In the genomic region with DNA sequence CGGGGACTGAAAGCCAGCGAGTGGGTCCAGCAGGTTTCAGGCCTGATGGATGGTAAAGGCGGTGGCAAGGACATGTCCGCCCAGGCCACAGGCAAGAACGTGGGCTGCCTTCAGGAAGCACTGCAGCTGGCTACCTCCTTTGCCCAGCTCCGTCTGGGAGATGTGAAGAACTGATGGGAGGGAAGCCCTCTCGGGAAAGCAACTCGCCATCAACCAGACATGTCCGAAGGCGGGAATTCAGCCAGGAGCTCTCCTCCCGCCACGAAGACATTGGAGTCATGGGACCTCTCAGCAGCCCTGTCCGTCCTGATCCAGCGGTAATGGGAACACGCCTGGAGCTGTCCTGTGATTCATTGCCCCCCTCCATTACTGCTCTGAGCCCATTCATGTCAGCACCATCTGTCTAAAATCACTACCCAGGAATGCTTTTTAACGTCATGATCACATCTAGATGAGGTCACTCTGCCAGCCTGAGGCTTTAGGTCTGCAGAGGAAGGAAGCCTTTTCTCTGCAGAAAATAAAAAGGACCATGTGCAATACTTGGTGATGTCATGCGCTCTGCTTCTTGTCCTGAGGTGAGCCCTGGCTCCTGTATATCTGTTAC, we compare ENCODE assay signal across 31 mouse cellular contexts. TPM values are rescaled to one million over a fixed set of nuclear protein-coding genes. Genes with fewer than 3 reads are reported as not detected.
A peak's percentile ranks its signal among the peaks of the same experiment; 100 is the strongest.
DNase-seq lines count a peak whose midpoint lies in the region; ATAC-seq lines count a peak whose summit lies in the region.
"Had no signal": no experiment of that assay in that cellular context is flagged by ENCODE, and none has a peak within 500 bp of the region (broad histone marks: within the 10 kb centered on the region; RNA-seq: fewer than 3 reads in every experiment).

No protein-coding gene starts in this region.

- H3K4me2 ChIP-seq in neural tube, embryonic 12.5 days (replicated peaks): no peak overlapping the region
- H3K4me2 ChIP-seq: forebrain, embryonic 13.5 days; heart, embryonic 11.5 days had no signal

- no peak for ATAC-seq in neural tube, embryonic 12.5 days (ENCODE audit: low FRiP score, low read depth)

- H3K4me3 ChIP-seq in neural tube, embryonic 12.5 days: no peak overlapping the region
- H3K4me3 ChIP-seq: layer of hippocampus, adult 2 months had no signal

- H3K27me3 ChIP-seq in neural tube, embryonic 12.5 days (replicated peaks): no peaks in the 10 kb centered on the region
- H3K27me3 ChIP-seq: forebrain, embryonic 13.5 days had no signal

- H3K4me1 ChIP-seq in neural tube, embryonic 12.5 days: peaks cover 12% of the 10 kb centered on the region

- no peaks in the 10 kb centered on the region for H3K9me3 ChIP-seq in neural tube, embryonic 12.5 days
- H3K9me3 ChIP-seq: forebrain, embryonic 13.5 days had no signal

- DNase-seq in adrenal gland, adult (ENCODE audit: inconsistent age in 2 of 2, low spot score in 1 of 2): peak; percentile 37 to 52
- no peak for DNase-seq in adrenal gland, adult 18-20 months (ENCODE audit: low spot score in 2 of 2)
- peak; percentile 91 for DNase-seq in heart, adult 11 months
- DNase-seq in heart, adult 9 months (ENCODE audit: low spot score in 2 of 2): no peak
- no peak for DNase-seq in neural tube, embryonic 10.5 days (ENCODE audit: extremely low spot score, low spot score)
- DNase-seq in thymus, postnatal 10 days (ENCODE audit: low spot score in 2 of 2): no peak
- DNase-seq in thymus, postnatal 14 days: no peak
- DNase-seq: cerebellum, adult 2 months; gastrocnemius, adult 2 months; kidney, postnatal 25 days; layer of hippocampus, postnatal 36 days; lung, postnatal 4 days; thymus, adult 2 months had no signal

- no peak overlapping the region for H3K27ac ChIP-seq in neural tube, embryonic 12.5 days
- H3K27ac ChIP-seq: forebrain, embryonic 13.5 days; gastrocnemius, adult 2 months; hindbrain, postnatal 0 days; layer of hippocampus, adult 2 months; stomach, postnatal 0 days had no signal

- peaks cover 55% of the 10 kb centered on the region for H3K36me3 ChIP-seq in neural tube, embryonic 12.5 days

- WGBS in neural tube, embryonic 12.5 days: 90% methylated on average over 17 of the region's 17 CpGs

- H3K9ac ChIP-seq in neural tube, embryonic 12.5 days: 0 out of 2 replicates have a peak overlapping the region, but pooled peaks have one; percentile 21
- H3K9ac ChIP-seq: forebrain, embryonic 13.5 days; liver, embryonic 14.5 days had no signal

RNA-seq across cellular contexts. Expression of gene Exosc6, which starts 1.0 kb away (rescaled TPM):
- not detected for total RNA-seq in adrenal gland, adult 18-20 months (2021)
- 0.30 and 6.2 TPM in 2 replicates for polyA plus RNA-seq in neural tube, embryonic 12.5 days (2016; fragmentation: Nextera tagmentation; extraction: Ambion mirVana)
- total RNA-seq: adrenal gland, postnatal 4 days; gastrocnemius, adult 2 months; gastrocnemius, postnatal 4 days; heart, postnatal 10 days; hindbrain, postnatal 0 days; layer of hippocampus, adult 2 months; layer of hippocampus, postnatal 36 days; left cerebral cortex, postnatal 10 days; midbrain, postnatal 0 days had no signal
- polyA plus RNA-seq: cerebellum, adult 2 months; forebrain, embryonic 13.5 days; frontal cortex, adult 2 months; hindbrain, postnatal 0 days; midbrain, postnatal 0 days; urinary bladder, adult 2 months had no signal

RNA-seq across cellular contexts. Expression of gene Aars, which starts 22.2 kb away (rescaled TPM):
- 100 to 1,000 TPM in 1 of 2 experiments, 10 to 100 TPM in 1; 81.9 to 140 TPM for total RNA-seq in adrenal gland, adult 18-20 months (2021)
- polyA plus RNA-seq in neural tube, embryonic 12.5 days (2016; fragmentation: Nextera tagmentation; extraction: Ambion mirVana): 80.1 and 83.8 TPM in 2 replicates

RNA-seq across cellular contexts. Expression of gene Ddx19b, which starts 23.6 kb away (rescaled TPM):
- total RNA-seq in adrenal gland, adult 18-20 months (2021): 10 to 100 TPM in 1 of 2 experiments, 1 to 10 TPM in 1; 9.4 to 10.0 TPM
- 7.5 and 7.9 TPM in 2 replicates for polyA plus RNA-seq in neural tube, embryonic 12.5 days (2016; fragmentation: Nextera tagmentation; extraction: Ambion mirVana)

RNA-seq across cellular contexts. Expression of gene Clec18a, which starts 37.1 kb away (rescaled TPM):
- not detected for total RNA-seq in adrenal gland, adult 18-20 months (2021)
- 1.2 and 2.2 TPM in 2 replicates for polyA plus RNA-seq in neural tube, embryonic 12.5 days (2016; fragmentation: Nextera tagmentation; extraction: Ambion mirVana)
- total RNA-seq: hindbrain, postnatal 0 days; midbrain, postnatal 0 days had no signal
- polyA plus RNA-seq: erythroblast, embryonic 14.5 days; heart, embryonic 11.5 days; limb, embryonic 11.5 days; liver, embryonic 14.5 days; lung, embryonic 16.5 days; small intestine, adult 2 months; stomach, postnatal 0 days; urinary bladder, adult 2 months had no signal

RNA-seq across cellular contexts. Expression of gene Pdpr, which starts 39.3 kb away (rescaled TPM):
- 10 to 100 TPM; 42.5 TPM for total RNA-seq in adrenal gland, adult 18-20 months (2021)
- 11.9 and 12.6 TPM in 2 replicates for polyA plus RNA-seq in neural tube, embryonic 12.5 days (2016; fragmentation: Nextera tagmentation; extraction: Ambion mirVana)

Comparison
In these comparisons a context has a peak if more than half of its experiments do, and no peak if none do; other contexts are left out.
1. DNase-seq: peak in adrenal gland, adult (2 of 2) and heart, adult 11 months (single experiment); none in adrenal gland, adult 18-20 months (0 of 2), heart, adult 9 months (0 of 2), neural tube, embryonic 10.5 days (single experiment), thymus, postnatal 10 days (0 of 2) and thymus, postnatal 14 days (single experiment).